Mouse (Mus musculus) limb, embryonic 12.5 days (tissue): ENCODE results near the gene Ccdc194. TPM values are rescaled to one million over a fixed set of nuclear protein-coding genes. Genes with fewer than 3 reads are reported as not detected.

Experiments
- ATAC-seq: fragments of 200-750 bp; cut with Nextera tagmentation; 2 replicates; pipeline ENCODE4 v1.8.0; 2017; ENCODE audit warnings: low read depth, moderate TSS enrichment; ENCODE audit not compliant: insufficient number of reproducible peaks, insufficient read depth, low FRiP score, low TSS enrichment
- H3K27ac ChIP-seq: fragments of 300-500 bp; sonication (generic); 2 replicates; pipeline ENCODE4 v1.5.1; 2016; ENCODE audit warnings: mild to moderate bottlenecking, moderate library complexity
- H3K27me3 ChIP-seq: fragments of 300-500 bp; sonication (generic); 2 replicates; pipeline ENCODE4 v1.6.1; 2016; ENCODE audit warnings: mild to moderate bottlenecking, moderate library complexity
- H3K36me3 ChIP-seq: fragments of 300-500 bp; sonication (generic); 2 replicates; pipeline ENCODE4 v1.6.1; 2016; ENCODE audit warnings: mild to moderate bottlenecking, moderate library complexity
- H3K4me1 ChIP-seq: fragments of 300-500 bp; sonication (generic); replicated peaks from 2 replicates; pipeline ENCODE4 v1.6.1; 2016
- H3K4me2 ChIP-seq: fragments of 300-500 bp; sonication (generic); 2 replicates; pipeline ENCODE4 v1.6.1; 2016; ENCODE audit warnings: mild to moderate bottlenecking, moderate library complexity
- H3K4me3 ChIP-seq: fragments of 300-500 bp; sonication (generic); replicated peaks from 2 replicates; pipeline ENCODE4 v1.5.1; 2016; ENCODE audit warnings: mild to moderate bottlenecking
- H3K9ac ChIP-seq: fragments of 300-500 bp; sonication (generic); replicated peaks from 2 replicates; pipeline ENCODE4 v1.6.1; 2016; ENCODE audit warnings: mild to moderate bottlenecking, moderate library complexity
- H3K9me3 ChIP-seq: fragments of 300-500 bp; sonication (generic); 2 replicates; pipeline ENCODE4 v1.6.1; 2016; ENCODE audit warnings: mild to moderate bottlenecking, moderate library complexity
- WGBS: fragments of 180-500 bp; shearing (Covaris S2); methylation state at CpG from one replicate; pipeline ENCODE4 v1.1.7; 2016; 5-methylcytosine and 5-hydroxymethylcytosine counted together
- polyA plus RNA-seq: library from polyadenylated mRNA; unstranded; fragments of >200 nt; fragmentation: Nextera tagmentation; extraction: Ambion mirVana; gene quantifications from 2 replicates; pipeline ENCODE4 v1.2.1, GENCODE M21; 2016

Ccdc194 gene
- polyA plus RNA-seq, 1 experiment from 2014 or later: 0.25 TPM

DNA sequence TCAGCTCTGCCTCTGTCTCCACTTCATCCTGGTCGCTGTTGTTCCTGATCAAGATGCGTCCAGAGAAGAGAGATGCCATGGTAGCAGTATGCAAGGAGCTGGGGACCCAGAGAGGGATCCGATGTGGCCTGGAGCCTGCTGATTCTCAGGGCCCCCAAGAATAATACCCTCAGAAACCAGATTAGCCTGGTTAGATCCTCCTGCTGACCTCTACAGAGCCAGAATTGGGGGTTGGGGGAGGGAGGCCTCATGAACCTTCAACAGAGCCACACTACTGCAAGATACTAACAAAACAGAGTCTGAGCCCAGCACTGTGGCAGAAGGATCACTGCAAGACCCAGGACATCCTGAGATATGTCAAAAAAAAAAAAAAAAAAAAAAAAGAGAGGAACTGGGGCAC lies 41.0 kb upstream of the Ccdc194 start, which contains the start of gene Nxnl1:
TSS of gene Nxnl1 (minus strand) at position 101 of the 400 bp plus-strand sequence.
- ATAC-seq: no peak
- Histone ChIP-seq H3K36me3 (no peaks in the 10 kb centered on the region), H3K9ac (no peak within 1 kb of the TSS), H3K4me1 (peaks cover 28% of the 10 kb centered on the region), H3K9me3 (peaks cover 7% of the 10 kb centered on the region), H3K4me2 (no peak within 1 kb of the TSS), H3K27me3 (peaks cover 73% of the 10 kb centered on the region), H3K4me3 (no peak within 1 kb of the TSS), H3K27ac (no peak within 1 kb of the TSS)
- 65% methylated on average over 3 of the region's 3 CpGs for WGBS

DNA sequence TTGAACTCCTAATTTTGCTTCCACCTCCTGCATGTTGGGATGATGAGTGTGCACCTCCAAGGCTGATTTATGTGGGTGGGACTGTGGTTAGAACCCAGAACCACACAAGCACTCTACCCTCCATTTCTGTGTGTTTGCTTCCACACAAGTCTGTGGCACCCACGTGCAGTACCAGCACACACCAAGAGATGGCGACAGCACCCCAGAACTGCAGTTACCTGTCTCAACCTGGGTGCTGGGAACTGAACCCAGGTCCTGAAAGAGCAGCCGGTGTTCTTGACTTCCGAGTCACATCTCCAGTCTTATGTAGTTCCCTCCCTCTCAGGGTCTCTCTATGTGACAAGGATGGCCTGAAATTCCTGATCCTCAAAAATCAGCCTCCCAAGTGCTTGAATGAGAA lies 38.5 kb upstream of the Ccdc194 start:
- H3K27me3 ChIP-seq: peaks cover 94% of the 10 kb centered on the region
- peaks cover 8% of the 10 kb centered on the region for H3K9me3 ChIP-seq
- WGBS: 83% methylated on average over 4 of the region's 4 CpGs
- H3K4me1 ChIP-seq: peaks cover 19% of the 10 kb centered on the region
- no peak overlapping the region for H3K4me2 ChIP-seq
- H3K27ac ChIP-seq: no peak overlapping the region
- no peak for ATAC-seq
- no peak overlapping the region for H3K4me3 ChIP-seq
- H3K9ac ChIP-seq: no peak overlapping the region
- H3K36me3 ChIP-seq: no peaks in the 10 kb centered on the region

DNA sequence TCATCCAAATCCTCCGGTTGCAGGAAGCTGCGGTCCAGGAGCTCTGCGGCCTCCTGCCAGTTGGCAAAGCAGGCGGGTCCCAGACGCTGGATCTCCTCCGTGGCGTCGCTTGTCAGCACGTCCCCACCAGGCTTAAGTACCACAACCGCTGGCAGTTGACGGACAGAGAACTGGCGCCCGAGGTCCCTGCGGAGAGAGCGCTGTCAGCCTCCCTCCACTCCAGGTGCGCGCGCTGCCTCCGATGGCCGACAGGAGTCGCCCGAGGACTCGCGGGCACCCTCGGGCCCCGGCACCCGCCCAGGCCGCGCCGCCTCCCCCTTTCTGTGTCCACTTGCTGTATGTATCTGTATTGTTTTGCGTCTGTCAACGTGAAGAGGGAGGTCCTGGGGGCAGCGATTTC lies 37.2 kb upstream of the Ccdc194 start:
- 1% methylated on average over 33 of the region's 33 CpGs for WGBS
- Histone ChIP-seq H3K4me2 (peak overlapping the region; percentile 44), H3K9me3 (peaks cover 14% of the 10 kb centered on the region), H3K9ac (peak overlapping the region; percentile 23; the same call in 1 of the 2 replicates), H3K27ac (no peak overlapping the region), H3K4me1 (peaks cover 21% of the 10 kb centered on the region), H3K27me3 (peaks cover 94% of the 10 kb centered on the region), H3K4me3 (peak overlapping the region; percentile 23), H3K36me3 (no peaks in the 10 kb centered on the region)
- no peak for ATAC-seq

DNA sequence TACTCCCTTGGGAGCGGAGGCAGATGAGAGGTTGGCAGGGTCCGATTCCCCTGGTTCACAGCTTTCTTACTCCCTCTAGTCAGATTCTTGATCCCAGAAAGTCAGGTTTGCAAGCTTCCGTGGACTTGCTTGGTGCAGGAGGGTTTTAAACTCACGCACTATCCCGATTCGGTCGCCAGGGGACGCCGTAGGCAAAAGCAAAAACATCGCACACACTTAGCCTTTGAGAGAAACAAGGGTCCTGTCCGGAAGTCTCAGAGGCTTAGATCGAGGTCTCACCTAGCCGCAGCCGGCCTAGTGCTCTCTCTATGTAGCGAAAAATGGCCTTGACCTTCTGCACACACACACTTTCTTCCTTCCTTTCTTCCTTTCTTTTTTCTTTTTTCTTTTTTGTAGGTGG lies 35.9 kb upstream of the Ccdc194 start:
- ATAC-seq: no peak
- no peak overlapping the region for H3K4me3 ChIP-seq
- H3K4me2 ChIP-seq: no peak overlapping the region
- H3K27ac ChIP-seq: no peak overlapping the region
- H3K9me3 ChIP-seq: peaks cover 14% of the 10 kb centered on the region
- no peak overlapping the region for H3K9ac ChIP-seq
- peaks cover 98% of the 10 kb centered on the region for H3K27me3 ChIP-seq
- no peaks in the 10 kb centered on the region for H3K36me3 ChIP-seq
- 3% methylated on average over 15 of the region's 15 CpGs for WGBS
- H3K4me1 ChIP-seq: peaks cover 21% of the 10 kb centered on the region

DNA sequence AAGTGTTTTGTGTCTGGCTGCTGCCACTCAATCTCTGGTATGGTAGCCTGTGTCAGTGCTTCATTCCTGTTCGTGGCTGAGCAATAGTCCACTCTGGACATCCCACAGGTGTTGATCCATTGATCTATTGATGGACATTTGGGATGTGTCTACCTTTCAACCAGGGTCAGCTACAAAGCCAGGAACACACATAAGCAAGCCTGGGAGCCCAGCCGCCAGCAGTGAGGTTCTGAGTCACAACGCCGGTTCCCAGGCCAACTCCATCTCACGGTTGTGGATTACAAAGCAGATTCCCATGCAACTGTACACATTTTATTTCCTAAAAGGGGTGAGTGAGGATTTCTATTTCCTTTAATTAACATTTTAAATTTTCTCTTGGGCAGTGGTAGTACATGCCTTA lies 35.3 kb upstream of the Ccdc194 start:
- Histone ChIP-seq H3K4me1 (peaks cover 21% of the 10 kb centered on the region), H3K4me2 (no peak overlapping the region), H3K9me3 (peaks cover 14% of the 10 kb centered on the region), H3K36me3 (no peaks in the 10 kb centered on the region), H3K4me3 (no peak overlapping the region), H3K9ac (no peak overlapping the region), H3K27me3 (peaks cover 98% of the 10 kb centered on the region), H3K27ac (no peak overlapping the region)
- 82% methylated on average over 5 of the region's 5 CpGs for WGBS
- ATAC-seq: no peak

DNA sequence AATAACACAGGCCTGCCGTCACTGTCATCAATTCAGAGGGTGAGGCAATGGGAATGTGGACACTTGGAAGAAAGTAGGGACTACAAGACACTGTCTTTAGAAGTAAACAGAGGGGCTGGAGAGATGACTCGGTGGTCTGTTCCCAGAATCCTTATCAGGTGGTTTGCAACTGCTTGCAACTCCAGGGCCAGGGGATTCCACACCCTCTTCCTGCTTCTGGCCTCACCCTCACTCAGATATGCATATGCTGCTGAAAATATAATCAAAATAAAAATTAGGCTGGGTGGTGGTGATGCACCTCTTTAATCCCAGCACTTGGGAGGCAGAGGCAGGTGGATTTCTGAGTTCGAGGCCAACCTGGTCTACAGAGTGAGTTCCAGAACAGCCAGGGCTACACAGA lies 34.6 kb upstream of the Ccdc194 start:
- 69% methylated on average over 3 of the region's 3 CpGs for WGBS
- H3K4me1 ChIP-seq: peaks cover 21% of the 10 kb centered on the region
- H3K36me3 ChIP-seq: no peaks in the 10 kb centered on the region
- ATAC-seq: no peak
- no peak overlapping the region for H3K9ac ChIP-seq
- no peak overlapping the region for H3K4me3 ChIP-seq
- H3K27me3 ChIP-seq: peaks cover 99% of the 10 kb centered on the region
- no peak overlapping the region for H3K27ac ChIP-seq
- H3K9me3 ChIP-seq: peaks cover 14% of the 10 kb centered on the region
- no peak overlapping the region for H3K4me2 ChIP-seq

DNA sequence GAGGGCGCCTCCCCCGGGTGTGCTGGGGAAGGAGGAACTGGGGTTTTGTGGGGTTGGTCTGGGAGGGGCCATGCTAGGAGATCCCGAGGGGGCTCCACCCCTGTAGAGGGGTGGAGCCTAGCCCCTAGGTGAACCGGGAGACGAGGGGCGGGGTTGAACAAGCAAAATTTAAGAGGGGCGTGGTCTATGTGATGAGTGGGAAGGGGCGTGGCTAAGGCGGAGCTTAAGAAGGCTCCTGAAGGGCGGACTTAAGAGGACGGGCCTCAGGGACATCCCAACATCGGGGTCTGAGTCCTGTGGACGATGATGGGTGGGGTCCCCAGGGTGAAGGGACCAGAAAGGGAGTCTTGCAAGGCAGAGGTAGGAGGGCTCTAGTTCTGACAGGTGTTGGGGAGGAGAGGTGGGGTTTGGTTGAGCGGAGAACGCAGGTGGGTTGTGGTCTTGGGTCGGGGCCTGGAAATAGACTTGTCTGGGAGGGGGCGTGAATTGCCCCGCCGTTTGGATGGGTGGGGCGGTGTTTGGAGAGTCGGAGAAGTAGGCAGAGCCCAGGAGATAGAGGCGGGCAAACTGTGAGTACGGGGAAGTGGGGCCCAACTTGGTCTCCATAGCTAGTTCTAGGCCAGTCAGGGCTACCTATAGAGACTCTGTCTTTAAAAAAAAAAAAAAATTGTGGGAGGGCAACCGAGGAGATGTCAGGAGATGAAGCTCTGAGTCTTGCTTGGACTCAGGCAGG lies 33.6 kb upstream of the Ccdc194 start:
- peaks cover 100% of the 10 kb centered on the region for H3K27me3 ChIP-seq
- peak overlapping the region; percentile 40 for H3K4me3 ChIP-seq
- peak overlapping the region; percentile 60 for H3K4me2 ChIP-seq
- WGBS: 3% methylated on average over 24 of the region's 24 CpGs
- peaks cover 21% of the 10 kb centered on the region for H3K4me1 ChIP-seq
- no peak overlapping the region for H3K27ac ChIP-seq
- peaks cover 9% of the 10 kb centered on the region for H3K9me3 ChIP-seq
- H3K9ac ChIP-seq: peak overlapping the region; percentile 47; the same call in 1 of the 2 replicates
- ATAC-seq: no peak
- no peaks in the 10 kb centered on the region for H3K36me3 ChIP-seq

DNA sequence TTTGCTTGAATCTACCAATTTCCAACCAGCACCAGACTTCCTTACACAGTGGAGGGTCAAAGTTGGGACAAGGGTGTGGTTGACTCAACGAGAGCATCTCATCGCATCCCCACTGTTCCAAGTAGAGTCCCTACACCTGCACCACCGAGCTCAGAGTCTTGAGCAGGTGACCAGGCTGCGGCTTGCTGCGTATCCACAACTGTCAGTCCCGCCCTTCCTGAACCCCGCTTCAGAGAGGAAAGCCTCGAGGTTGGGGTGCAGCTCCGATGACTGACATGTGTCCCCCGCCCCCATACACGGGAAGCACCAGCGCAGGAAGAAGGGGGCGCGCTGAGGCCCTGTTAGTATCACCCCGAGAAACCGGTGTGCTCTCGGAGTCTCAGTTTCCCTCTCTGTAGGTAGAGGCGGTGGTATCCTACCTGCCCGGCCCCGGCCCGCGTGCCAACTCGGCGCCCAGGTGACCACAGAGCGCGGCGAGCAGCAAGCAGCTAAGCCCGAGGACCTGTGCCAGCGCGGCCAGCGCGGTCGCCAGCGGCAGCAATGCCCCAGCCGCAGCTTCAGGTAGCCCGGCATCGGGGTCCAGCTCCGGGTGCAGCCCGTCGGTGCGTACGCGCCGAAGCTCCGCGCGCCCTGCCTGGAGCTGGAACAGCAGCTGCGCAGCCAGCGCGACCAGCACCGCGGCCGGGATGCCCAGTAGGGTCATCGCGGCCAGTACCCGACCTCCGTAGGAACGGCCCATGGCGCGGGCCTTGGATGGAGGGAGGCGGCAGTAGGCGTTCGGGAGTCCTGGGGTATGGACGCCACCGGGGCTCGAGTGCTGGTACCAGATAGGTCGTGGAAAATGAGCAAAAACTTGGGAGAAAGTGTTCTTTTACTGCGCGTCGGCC lies 32.8 kb upstream of the Ccdc194 start, which contains the start of gene Tmem221:
TSS of gene Tmem221 (minus strand) at position 801 of the 887 bp plus-strand sequence.
- H3K36me3 ChIP-seq: no peaks in the 10 kb centered on the region
- peaks cover 21% of the 10 kb centered on the region for H3K4me1 ChIP-seq
- no peak for ATAC-seq
- H3K9ac ChIP-seq: peak within 1 kb of the TSS; percentile 47; the same call in 1 of the 2 replicates
- 4% methylated on average over 66 of the region's 70 CpGs for WGBS
- no peak within 1 kb of the TSS for H3K27ac ChIP-seq
- H3K27me3 ChIP-seq: peaks cover 95% of the 10 kb centered on the region
- H3K9me3 ChIP-seq: peaks cover 7% of the 10 kb centered on the region; the same call in 1 of the 2 replicates
- peak within 1 kb of the TSS; percentile 60 for H3K4me2 ChIP-seq
- H3K4me3 ChIP-seq: peak within 1 kb of the TSS; percentile 40

DNA sequence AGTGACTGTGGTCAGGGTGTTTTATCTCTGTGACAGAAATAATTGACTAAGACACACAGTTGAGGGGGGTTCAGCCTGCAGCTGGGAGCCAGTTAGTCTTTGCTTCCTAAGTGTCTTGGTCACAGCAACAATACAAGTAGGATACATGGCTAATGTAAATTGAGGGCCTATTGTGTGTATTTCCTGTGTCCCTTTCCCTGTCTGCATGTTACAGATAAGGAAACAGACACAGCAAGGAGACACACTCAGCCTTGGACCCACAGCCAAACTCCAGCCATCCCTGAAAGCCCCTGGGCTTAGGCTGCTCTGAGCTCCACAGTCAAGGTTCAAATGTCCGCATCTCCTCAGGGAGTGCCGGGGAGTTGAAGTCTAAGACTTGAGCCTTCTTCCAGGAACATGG lies 29.1 kb upstream of the Ccdc194 start:
- H3K36me3 ChIP-seq: no peaks in the 10 kb centered on the region
- H3K9me3 ChIP-seq: peaks cover 7% of the 10 kb centered on the region; the same call in 1 of the 2 replicates
- H3K4me3 ChIP-seq: no peak overlapping the region
- 88% methylated on average over 2 of the region's 2 CpGs for WGBS
- H3K4me2 ChIP-seq: no peak overlapping the region
- peaks cover 59% of the 10 kb centered on the region for H3K27me3 ChIP-seq
- H3K4me1 ChIP-seq: peaks cover 12% of the 10 kb centered on the region
- H3K9ac ChIP-seq: no peak overlapping the region
- ATAC-seq: no peak
- no peak overlapping the region for H3K27ac ChIP-seq

DNA sequence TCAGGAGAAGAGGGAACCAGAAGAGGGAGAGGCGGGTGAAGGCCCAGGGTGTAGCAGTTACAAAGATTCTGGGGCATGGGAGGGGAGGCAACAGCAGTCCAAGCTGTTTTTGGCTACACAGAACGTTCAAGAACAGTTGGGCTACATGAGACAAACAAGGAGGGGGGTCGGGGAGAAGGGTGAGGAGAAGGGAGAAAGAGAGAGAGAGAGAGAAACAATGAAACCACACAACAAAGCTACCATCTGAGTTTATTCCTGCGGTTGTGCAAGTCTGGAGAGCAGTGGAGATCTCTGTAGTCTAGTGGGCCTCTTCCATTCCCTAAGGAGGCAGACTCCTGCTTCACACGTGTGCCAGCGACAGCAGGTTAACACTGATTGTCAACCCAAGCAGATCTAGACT lies 28.5 kb upstream of the Ccdc194 start:
- Histone ChIP-seq H3K27ac (no peak overlapping the region), H3K4me2 (no peak overlapping the region), H3K9ac (no peak overlapping the region), H3K4me1 (peaks cover 10% of the 10 kb centered on the region), H3K36me3 (no peaks in the 10 kb centered on the region), H3K27me3 (peaks cover 52% of the 10 kb centered on the region), H3K4me3 (no peak overlapping the region), H3K9me3 (peaks cover 6% of the 10 kb centered on the region; the same call in 1 of the 2 replicates)
- WGBS: 74% methylated on average over 6 of the region's 6 CpGs
- no peak for ATAC-seq

DNA sequence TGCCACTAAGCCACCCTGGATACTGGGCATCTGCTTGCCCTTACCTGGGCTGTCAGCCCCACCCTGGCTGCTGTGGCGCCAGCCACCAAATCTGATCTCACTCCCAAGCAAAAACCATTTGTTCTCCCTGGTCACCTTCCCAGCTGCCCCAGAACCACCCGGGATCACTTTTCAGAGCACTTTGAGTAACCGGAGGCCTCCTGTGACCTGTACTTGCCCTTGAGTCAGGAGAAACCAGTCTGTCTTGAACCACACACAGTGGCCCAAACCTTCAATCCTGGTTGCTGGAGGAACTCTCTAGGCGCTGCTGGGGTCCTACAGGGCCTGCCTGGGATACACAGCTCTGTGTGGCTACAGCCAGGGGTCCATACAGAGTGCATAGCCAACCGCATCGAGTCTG lies 27.3 kb upstream of the Ccdc194 start:
- Histone ChIP-seq H3K27ac (no peak overlapping the region), H3K36me3 (peaks cover 9% of the 10 kb centered on the region), H3K9me3 (no peaks in the 10 kb centered on the region), H3K4me3 (no peak overlapping the region), H3K9ac (no peak overlapping the region), H3K4me2 (no peak overlapping the region), H3K4me1 (no peaks in the 10 kb centered on the region), H3K27me3 (peaks cover 40% of the 10 kb centered on the region)
- ATAC-seq: no peak
- 41% methylated on average over 6 of the region's 6 CpGs for WGBS
